Mouse (Mus musculus): ENCODE measurements around the gene Arnt2.

Arnt2 gene

GRCm38 (mm10) chr7:84409896-84410521 is at the start of gene Arnt2:
Gene Arnt2, minus strand, starts transcription at chr7:84410176.
- no peak for DNase-seq (ENCODE audit: low read depth, low spot score)

- DNase-seq (ENCODE audit: low read depth, low spot score), result no peak
Observed at GRCm38 (mm10) chr7:84451681-84452080, 41.7 kb upstream of the Arnt2 start.

GRCm38 (mm10) chr7:84449066-84449465 is 39.1 kb upstream of the Arnt2 start:
- no peak for DNase-seq (ENCODE audit: low read depth, low spot score)

GRCm38 (mm10) chr7:84448512-84448911 is 38.5 kb upstream of the Arnt2 start:
- no peak for DNase-seq (ENCODE audit: low read depth, low spot score)

GRCm38 (mm10) chr7:84447740-84448435 is 37.9 kb upstream of the Arnt2 start:
- no peak for DNase-seq (ENCODE audit: low read depth, low spot score)

GRCm38 (mm10) chr7:84447060-84447459 is 37.1 kb upstream of the Arnt2 start:
- peak; percentile 88 for DNase-seq (ENCODE audit: low read depth, low spot score)

GRCm38 (mm10) chr7:84442343-84442911 is 32.5 kb upstream of the Arnt2 start:
- no peak for DNase-seq (ENCODE audit: low read depth, low spot score)

GRCm38 (mm10) chr7:84439606-84440005 is 29.6 kb upstream of the Arnt2 start:
- no peak for DNase-seq (ENCODE audit: low read depth, low spot score)

GRCm38 (mm10) chr7:84434901-84435300 is 24.9 kb upstream of the Arnt2 start:
- no peak for DNase-seq (ENCODE audit: low read depth, low spot score)

- DNase-seq (ENCODE audit: low read depth, low spot score), result peak; percentile 61
Observed at GRCm38 (mm10) chr7:84432151-84432550, 22.2 kb upstream of the Arnt2 start.

- DNase-seq (ENCODE audit: low read depth, low spot score), result no peak
Observed at GRCm38 (mm10) chr7:84427221-84427620, 17.2 kb upstream of the Arnt2 start.

- peak; percentile 63 for DNase-seq (ENCODE audit: low read depth, low spot score)
Observed at GRCm38 (mm10) chr7:84424670-84425385, 14.9 kb upstream of the Arnt2 start.

- no peak for DNase-seq (ENCODE audit: low read depth, low spot score)
Observed at GRCm38 (mm10) chr7:84421753-84422152, 11.8 kb upstream of the Arnt2 start.

GRCm38 (mm10) chr7:84421291-84421665 is 11.3 kb upstream of the Arnt2 start:
- no peak for DNase-seq (ENCODE audit: low read depth, low spot score)

GRCm38 (mm10) chr7:84420581-84421290 is 10.8 kb upstream of the Arnt2 start:
- DNase-seq (ENCODE audit: low read depth, low spot score), result no peak

GRCm38 (mm10) chr7:84417441-84417840 is 7.5 kb upstream of the Arnt2 start:
- DNase-seq (ENCODE audit: low read depth, low spot score), result no peak

- no peak for DNase-seq (ENCODE audit: low read depth, low spot score)
Observed at GRCm38 (mm10) chr7:84412570-84412969, 2.6 kb upstream of the Arnt2 start.

- no peak for DNase-seq (ENCODE audit: low read depth, low spot score)
Observed at GRCm38 (mm10) chr7:84409241-84409895, 608 bp downstream of the Arnt2 start.

GRCm38 (mm10) chr7:84408282-84408681 is 1.7 kb downstream of the Arnt2 start:
- no peak for DNase-seq (ENCODE audit: low read depth, low spot score)

GRCm38 (mm10) chr7:84403371-84403770 is 6.6 kb downstream of the Arnt2 start:
- peak; percentile 44 for DNase-seq (ENCODE audit: low read depth, low spot score)
